ENCODE assay signal across 8 mouse cellular contexts in the genomic region with DNA sequence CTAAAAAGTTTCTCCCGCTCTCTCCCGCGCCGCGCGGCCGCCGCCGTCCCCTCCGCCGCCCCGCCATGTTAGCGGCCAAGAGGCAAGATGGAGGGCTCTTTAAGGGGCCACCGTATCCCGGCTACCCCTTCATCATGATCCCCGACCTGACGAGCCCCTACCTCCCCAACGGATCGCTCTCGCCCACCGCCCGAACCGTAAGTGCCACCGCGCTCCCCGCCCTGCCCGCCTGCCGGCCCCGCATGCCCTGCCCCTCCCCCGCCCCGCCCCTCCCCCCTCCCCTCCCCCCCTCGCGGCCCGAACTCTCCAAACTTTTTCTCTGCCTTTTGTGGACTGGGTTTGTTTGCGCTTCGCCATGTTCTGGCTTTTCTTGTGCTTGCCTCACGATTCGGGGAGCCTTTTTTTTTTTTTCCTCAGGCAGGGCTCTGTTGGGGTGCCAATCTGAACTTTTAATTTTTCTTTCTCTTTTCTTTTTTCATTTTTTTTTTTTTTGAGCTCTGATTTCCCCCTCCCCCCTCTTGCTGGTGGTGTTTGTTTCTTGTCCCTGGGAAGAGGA. TPM values are rescaled to one million over a fixed set of nuclear protein-coding genes. Genes with fewer than 3 reads are reported as not detected.
DNase-seq lines count a peak whose midpoint lies in the region; ATAC-seq and TF ChIP-seq lines count a peak whose summit lies in the region.

No protein-coding gene starts in this region.

- H3K4me3 ChIP-seq in gastrocnemius, adult 2 months: peak overlapping the region; percentile 96
- peak overlapping the region; percentile 75 for H3K4me3 ChIP-seq in bone marrow macrophage, adult 2 months (ENCODE audit: insufficient read depth, low read length)
- H3K4me3 ChIP-seq in kidney, adult 2 months (ENCODE audit: insufficient read depth, low read depth, low read length): peak overlapping the region; percentile 82
- peak overlapping the region; percentile 66 for H3K4me3 ChIP-seq in lung, embryonic 16.5 days (ENCODE audit: low read length)

- H3K27me3 ChIP-seq in kidney, adult 2 months (replicated peaks; ENCODE audit: control insufficient read depth, insufficient read depth, low read length): no peaks in the 10 kb centered on the region
- H3K27me3 ChIP-seq in lung, embryonic 16.5 days (ENCODE audit: control insufficient read depth, insufficient read depth, low read depth, low read length): no peaks in the 10 kb centered on the region; the same call in 1 of the 2 replicates

- TF ChIP-seq POLR2A in bone marrow macrophage, adult 2 months (IDR thresholded peaks at IDR 0.05; ENCODE audit: borderline replicate concordance, low read depth, low read length): no peak
- TF ChIP-seq POLR2A in kidney, adult 2 months (IDR thresholded peaks at IDR 0.05; ENCODE audit: low read depth, low read length): no peak

- H3K4me1 ChIP-seq in bone marrow macrophage, adult 2 months (ENCODE audit: control insufficient read depth, insufficient read depth, low read length): peaks cover 9% of the 10 kb centered on the region
- H3K4me1 ChIP-seq in kidney, adult 2 months (ENCODE audit: control insufficient read depth, insufficient read depth, low read length): peaks cover 9% of the 10 kb centered on the region
- peaks cover 35% of the 10 kb centered on the region for H3K4me1 ChIP-seq in lung, embryonic 16.5 days (replicated peaks; ENCODE audit: control insufficient read depth, insufficient read depth, low read length)

- H3K36me3 ChIP-seq in kidney, adult 2 months (ENCODE audit: control insufficient read depth, insufficient read depth, low read length): no peaks in the 10 kb centered on the region
- H3K36me3 ChIP-seq in lung, embryonic 16.5 days (ENCODE audit: control insufficient read depth, insufficient read depth, low read length): no peaks in the 10 kb centered on the region

- peak; percentile 23 for ATAC-seq in lung, embryonic 16.5 days (ENCODE audit: low read depth)

- WGBS in kidney, adult 2 months: 0% methylated on average over 32 of the region's 38 CpGs
- 0% methylated on average over 8 of the region's 38 CpGs for WGBS in lung, embryonic 16.5 days

- TF ChIP-seq CTCF in gastrocnemius, adult 2 months (IDR thresholded peaks at IDR 0.05): no peak
- no peak for TF ChIP-seq CTCF in bone marrow macrophage, adult 2 months (IDR thresholded peaks at IDR 0.05; ENCODE audit: low read depth, low read length)
- TF ChIP-seq CTCF in kidney, adult 2 months (conservative IDR thresholded peaks at IDR 0.05; ENCODE audit: insufficient read depth, insufficient read length, low read depth, low read length): no peak

- peak overlapping the region; percentile 97 for H3K27ac ChIP-seq in gastrocnemius, adult 2 months
- H3K27ac ChIP-seq in bone marrow macrophage, adult 2 months (ENCODE audit: insufficient read depth, low read depth, low read length): peak overlapping the region; percentile 80
- H3K27ac ChIP-seq in kidney, adult 2 months (ENCODE audit: insufficient read depth, low read depth, low read length): peak overlapping the region; percentile 99
- peak overlapping the region; percentile 96 for H3K27ac ChIP-seq in lung, embryonic 16.5 days (ENCODE audit: low read length)

- DNase-seq in gastrocnemius, adult 2 months: peak; percentile 74
- no peak for DNase-seq in gastrocnemius, adult 18-20 months (ENCODE audit: low spot score)
- peak; percentile 34 for DNase-seq in heart, adult 8-10 months (ENCODE audit: low spot score)
- peak; percentile 60 for DNase-seq in kidney, adult 2 months
- peak; percentile 31 for DNase-seq in right cerebral cortex, postnatal 4 days
- DNase-seq in frontal cortex, postnatal 25 days (ENCODE audit: low spot score in 2 of 2): no peak

- H3K9me3 ChIP-seq in lung, embryonic 16.5 days (ENCODE audit: control insufficient read depth, low read length): no peaks in the 10 kb centered on the region

- peak overlapping the region; percentile 72 for H3K4me2 ChIP-seq in lung, embryonic 16.5 days (ENCODE audit: low read depth, low read length)

- intact Hi-C loops in gastrocnemius, adult 2 months (cut with DNase I): loop anchor here (5.0 to 10.0 kb wide), 5 partner anchors 101 to 552 kb away; no protein-coding TSS in a partner anchor

- peak overlapping the region; percentile 82 for H3K9ac ChIP-seq in lung, embryonic 16.5 days (ENCODE audit: low read length)

RNA-seq across cellular contexts. Expression of gene Tcf7l2, which starts 1.5 kb away (rescaled TPM):
- 10 to 100 TPM; 10.3 to 11.0 TPM for total RNA-seq in gastrocnemius, adult 2 months (2021)
- 1 to 10 TPM; 6.9 to 7.8 TPM for total RNA-seq in gastrocnemius, adult 18-20 months (2021)
- 18.2 and 18.8 TPM in 2 replicates for polyA plus RNA-seq in bone marrow macrophage, adult 2 months (2012; ENCODE audit: insufficient read depth, insufficient read length, missing spikeins)
- total RNA-seq in heart, adult 8-10 months (2022): 10 to 100 TPM in 3 of 4 experiments, 1 to 10 TPM in 1; 10.0 to 14.7 (median 12.3) TPM
- polyA plus RNA-seq in kidney, adult 2 months (2012; rRNA removed): 15.8 and 18.2 TPM in 2 replicates
- 41.0 and 50.7 TPM in 2 replicates for polyA plus RNA-seq in lung, embryonic 16.5 days (2015; fragmentation: Nextera tagmentation; extraction: Ambion mirVana)

Comparison
In these comparisons a context has a peak if more than half of its experiments do, and no peak if none do; other contexts are left out.
1. DNase-seq: peak in gastrocnemius, adult 2 months (single experiment), heart, adult 8-10 months (single experiment), kidney, adult 2 months (single experiment) and right cerebral cortex, postnatal 4 days (single experiment); none in gastrocnemius, adult 18-20 months (single experiment) and frontal cortex, postnatal 25 days (0 of 2).
2. Peak in every context shown above with its lines, with median percentiles within 50 percentile points of each other: H3K27ac ChIP-seq and H3K4me3 ChIP-seq.